Mouse (Mus musculus) forebrain, postnatal 0 days (tissue): ENCODE data around the gene Ctxn1. TPM values are rescaled to one million over a fixed set of nuclear protein-coding genes. Genes with fewer than 3 reads are reported as not detected.

Experiments
- ATAC-seq: fragments of 200-750 bp; cut with Nextera tagmentation; 2 replicates; pipeline ENCODE4 v1.8.0; 2017; ENCODE audit warnings: mild to moderate bottlenecking, moderate library complexity
- DNase-seq: peaks from one replicate; pipeline ENCODE4 v3.0.0-alpha.2; 2015
- H3K27ac ChIP-seq: fragments of 300-500 bp; sonication (generic); 2 replicates; pipeline ENCODE4 v1.5.1; 2014; ENCODE audit warnings: low read depth, mild to moderate bottlenecking, antibody characterized with exemption, low read length, moderate library complexity, mixed read lengths
- H3K27me3 ChIP-seq: fragments of 300-500 bp; sonication (generic); 2 replicates; pipeline ENCODE4 v1.6.1; 2014; ENCODE audit warnings: mild to moderate bottlenecking, low read length, mixed read lengths; ENCODE audit not compliant: insufficient read depth
- H3K36me3 ChIP-seq: fragments of 300-500 bp; sonication (generic); 2 replicates; pipeline ENCODE4 v1.6.1; 2014; ENCODE audit warnings: mild to moderate bottlenecking, moderate library complexity; ENCODE audit not compliant: insufficient read depth
- H3K4me1 ChIP-seq: fragments of 300-500 bp; sonication (generic); 2 replicates; pipeline ENCODE4 v1.6.1; 2014; ENCODE audit warnings: antibody characterized with exemption; ENCODE audit not compliant: insufficient read depth
- H3K4me2 ChIP-seq: fragments of 300-500 bp; sonication (generic); 2 replicates; pipeline ENCODE4 v1.6.1; 2014; ENCODE audit warnings: low read depth, mild to moderate bottlenecking, moderate library complexity
- H3K4me3 ChIP-seq: fragments of 300-500 bp; sonication (generic); 2 replicates; pipeline ENCODE4 v1.5.1; 2014; ENCODE audit warnings: low read depth, low read length, mixed read lengths
- H3K9ac ChIP-seq: fragments of 300-500 bp; sonication (generic); 2 replicates; pipeline ENCODE4 v1.6.1; 2014; ENCODE audit warnings: mild to moderate bottlenecking
- H3K9me3 ChIP-seq: fragments of 300-500 bp; sonication (generic); 2 replicates; pipeline ENCODE4 v1.6.1; 2016; ENCODE audit warnings: low read length
- CTCF ChIP-seq: sonication (generic); IDR thresholded peaks from 2 replicates; pipeline ENCODE4 v1.5.1; 2016; ENCODE audit warnings: antibody characterized with exemption, control low read depth, low read depth
- WGBS: fragments of 180-500 bp; shearing (Covaris S2); extraction: QIAGEN DNeasy Blood & Tissue Kit; methylation state at CpG from one replicate; pipeline ENCODE4 v1.1.7; 2014; 5-methylcytosine and 5-hydroxymethylcytosine counted together
- polyA plus RNA-seq: library from polyadenylated mRNA; unstranded; fragments of >200 nt; fragmentation: Nextera tagmentation; extraction: Ambion mirVana; gene quantifications from 2 replicates; pipeline ENCODE4 v1.2.1, GENCODE M21; 2015
- total RNA-seq: library from RNA; depleted of rRNA; stranded (reverse); fragments of >200 nt; gene quantifications from 2 replicates; pipeline ENCODE4 v1.2.3, GENCODE M21; 2014

The Ctxn1 gene
- total and polyA plus RNA-seq, 2 experiments from 2014 or later, result 113 to 452 TPM

- Histone ChIP-seq H3K4me1 (peaks cover 12% of the 10 kb centered on the region), H3K9ac (peak within 1 kb of the TSS; percentile 78), H3K36me3 (peaks cover 27% of the 10 kb centered on the region), H3K4me2 (peak within 1 kb of the TSS; percentile 88), H3K9me3 (no peaks in the 10 kb centered on the region), H3K27ac (peak within 1 kb of the TSS; percentile 89), H3K27me3 (no peaks in the 10 kb centered on the region), H3K4me3 (peak within 1 kb of the TSS; percentile 84)
- peak; percentile 100 for DNase-seq
- peak; percentile 80 for TF ChIP-seq CTCF
- peak; percentile 96 for ATAC-seq
- WGBS, result 3% methylated on average over 68 of the region's 71 CpGs
Measured at GRCm38 (mm10) chr8:4238434-4239192, 20.5 kb downstream of the Ctxn1 start, which contains the start of the genes Map2k7 and Gm49320. Map2k7 (plus strand) TSS chr8:4238740. Gm49320 (plus strand) TSS chr8:4238865.

GRCm38 (mm10) chr8:4237814-4238433 is 21.1 kb downstream of the Ctxn1 start:
- DNase-seq (no peak), ATAC-seq (no peak)
- TF ChIP-seq CTCF, result no peak

GRCm38 (mm10) chr8:4230612-4231351 is 28.3 kb downstream of the Ctxn1 start:
- no peak overlapping the region for H3K4me2 ChIP-seq
- 70% methylated on average over 10 of the region's 10 CpGs for WGBS
- no peak overlapping the region for H3K9ac ChIP-seq
- no peak for ATAC-seq
- no peaks in the 10 kb centered on the region for H3K4me1 ChIP-seq
- H3K9me3 ChIP-seq, result no peaks in the 10 kb centered on the region
- no peaks in the 10 kb centered on the region for H3K27me3 ChIP-seq
- no peak overlapping the region for H3K27ac ChIP-seq
- H3K36me3 ChIP-seq, result no peaks in the 10 kb centered on the region
- no peak overlapping the region for H3K4me3 ChIP-seq
- no peak for DNase-seq
- no peak for TF ChIP-seq CTCF

More at GRCm38 (mm10) chr8:4237814-4238433, 21.1 kb downstream of the Ctxn1 start:
- Histone ChIP-seq H3K27me3 (no peaks in the 10 kb centered on the region), H3K4me3 (peak overlapping the region; percentile 84), H3K36me3 (peaks cover 20% of the 10 kb centered on the region), H3K4me2 (peak overlapping the region; percentile 59), H3K9ac (peak overlapping the region; percentile 54), H3K9me3 (no peaks in the 10 kb centered on the region), H3K27ac (peak overlapping the region; percentile 89), H3K4me1 (peaks cover 12% of the 10 kb centered on the region)
- 17% methylated on average over 15 of the region's 15 CpGs for WGBS

- Histone ChIP-seq H3K9me3 (no peaks in the 10 kb centered on the region), H3K27me3 (no peaks in the 10 kb centered on the region), H3K4me3 (no peak overlapping the region), H3K36me3 (no peaks in the 10 kb centered on the region), H3K4me2 (no peak overlapping the region), H3K4me1 (no peaks in the 10 kb centered on the region), H3K27ac (no peak overlapping the region), H3K9ac (no peak overlapping the region)
- no peak for DNase-seq
- no peak for TF ChIP-seq CTCF
- 70% methylated on average over 5 of the region's 5 CpGs for WGBS
- ATAC-seq, result no peak
Measured at GRCm38 (mm10) chr8:4229784-4230183, 29.3 kb downstream of the Ctxn1 start.

GRCm38 (mm10) chr8:4227919-4228318 is 31.2 kb downstream of the Ctxn1 start:
- no peaks in the 10 kb centered on the region for H3K4me1 ChIP-seq
- H3K27ac ChIP-seq, result no peak overlapping the region
- H3K4me2 ChIP-seq, result no peak overlapping the region
- no peaks in the 10 kb centered on the region for H3K9me3 ChIP-seq
- 95% methylated on average over 4 of the region's 4 CpGs for whole genome bisulfite sequencing
- no peak for DNase-seq
- H3K4me3 ChIP-seq, result no peak overlapping the region
- H3K36me3 ChIP-seq, result no peaks in the 10 kb centered on the region
- no peak overlapping the region for H3K9ac ChIP-seq
- H3K27me3 ChIP-seq, result no peaks in the 10 kb centered on the region
- no peak for TF ChIP-seq CTCF
- no peak for ATAC-seq

- no peaks in the 10 kb centered on the region for H3K4me1 ChIP-seq
- TF ChIP-seq CTCF, result no peak
- H3K27me3 ChIP-seq, result no peaks in the 10 kb centered on the region
- DNase-seq (no peak), ATAC-seq (no peak)
- no peak within 1 kb of the TSS for H3K4me3 ChIP-seq
- WGBS, result 6% methylated on average over 32 of the region's 33 CpGs
- no peaks in the 10 kb centered on the region for H3K36me3 ChIP-seq
- H3K4me2 ChIP-seq, result 0 out of 2 replicates have a peak within 1 kb of the TSS, but pooled peaks have one; percentile 17
- H3K9me3 ChIP-seq, result no peaks in the 10 kb centered on the region
- H3K27ac ChIP-seq, result no peak within 1 kb of the TSS
- no peak within 1 kb of the TSS for H3K9ac ChIP-seq
Measured at GRCm38 (mm10) chr8:4226739-4227347, 32.2 kb downstream of the Ctxn1 start, which contains the start of gene Lrrc8e. Lrrc8e (plus strand) TSS chr8:4226827.
